Mouse (Mus musculus): ENCODE results near the gene Catsper4. TPM values are rescaled to one million over a fixed set of nuclear protein-coding genes. Genes with fewer than 3 reads are reported as not detected.

Catsper4 gene
- total RNA-seq, 2 experiments from 2014 or later = 1.6 to 2.1 TPM

- peak overlapping the region; percentile 74 for H3K27ac ChIP-seq
- intact Hi-C loops (cut with DNase I) = no loop called here
- H3K4me3 ChIP-seq = peak overlapping the region; percentile 39
- no peak for TF ChIP-seq CTCF (IDR thresholded peaks at IDR 0.05)
- DNase-seq = no peak
Measured at GRCm38 (mm10) chr4:134256407-134257197, 29.4 kb upstream of the Catsper4 start.

DNA sequence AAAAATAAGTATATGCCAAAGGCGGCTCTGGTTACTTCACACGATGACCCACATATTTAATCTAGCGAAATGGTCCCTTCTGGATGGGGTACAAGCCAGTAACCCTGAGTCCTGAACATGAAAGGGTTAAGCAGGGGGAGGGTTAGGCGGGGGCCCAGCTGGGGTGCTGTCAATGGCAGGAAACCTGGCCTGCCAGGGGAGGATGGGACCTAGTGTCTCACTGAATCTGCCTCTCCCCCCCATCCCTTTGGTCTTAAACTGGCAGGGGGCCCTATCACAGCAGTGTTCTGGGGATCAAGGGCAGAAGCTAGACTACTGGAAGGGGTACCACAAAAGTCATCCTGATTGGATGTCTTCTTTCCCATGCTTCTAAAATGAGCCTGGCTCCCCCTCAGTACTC is 28.7 kb upstream of the Catsper4 start:
- Histone ChIP-seq H3K27ac (peak overlapping the region; percentile 74), H3K4me3 (peak overlapping the region; percentile 39)
- TF ChIP-seq CTCF (IDR thresholded peaks at IDR 0.05) = no peak
- no peak for DNase-seq
- intact Hi-C loops (cut with DNase I) = no loop called here

- DNase-seq = no peak
- Histone ChIP-seq H3K27ac (peak overlapping the region; percentile 84), H3K4me3 (no peak overlapping the region; the same call in 1 of the 2 replicates)
- no peak for TF ChIP-seq CTCF (IDR thresholded peaks at IDR 0.05)
- intact Hi-C loops (cut with DNase I) = loop anchor here (5.0 kb wide), 1 partner anchor 117 kb away; no protein-coding TSS in a partner anchor
Measured at GRCm38 (mm10) chr4:134254835-134255234, 27.7 kb upstream of the Catsper4 start.

GRCm38 (mm10) chr4:134253722-134254324 is 26.6 kb upstream of the Catsper4 start, which contains the start of gene Grrp1:
TSS of gene Grrp1 (minus strand) at chr4:134254106.
- intact Hi-C loops (cut with DNase I) = loop anchor here (5.0 kb wide), 1 partner anchor 118 kb away; no protein-coding TSS in a partner anchor
- TF ChIP-seq CTCF (IDR thresholded peaks at IDR 0.05) = no peak
- no peak for DNase-seq
- Histone ChIP-seq H3K27ac (peak within 1 kb of the TSS; percentile 84), H3K4me3 (peak within 1 kb of the TSS; percentile 76)

DNA sequence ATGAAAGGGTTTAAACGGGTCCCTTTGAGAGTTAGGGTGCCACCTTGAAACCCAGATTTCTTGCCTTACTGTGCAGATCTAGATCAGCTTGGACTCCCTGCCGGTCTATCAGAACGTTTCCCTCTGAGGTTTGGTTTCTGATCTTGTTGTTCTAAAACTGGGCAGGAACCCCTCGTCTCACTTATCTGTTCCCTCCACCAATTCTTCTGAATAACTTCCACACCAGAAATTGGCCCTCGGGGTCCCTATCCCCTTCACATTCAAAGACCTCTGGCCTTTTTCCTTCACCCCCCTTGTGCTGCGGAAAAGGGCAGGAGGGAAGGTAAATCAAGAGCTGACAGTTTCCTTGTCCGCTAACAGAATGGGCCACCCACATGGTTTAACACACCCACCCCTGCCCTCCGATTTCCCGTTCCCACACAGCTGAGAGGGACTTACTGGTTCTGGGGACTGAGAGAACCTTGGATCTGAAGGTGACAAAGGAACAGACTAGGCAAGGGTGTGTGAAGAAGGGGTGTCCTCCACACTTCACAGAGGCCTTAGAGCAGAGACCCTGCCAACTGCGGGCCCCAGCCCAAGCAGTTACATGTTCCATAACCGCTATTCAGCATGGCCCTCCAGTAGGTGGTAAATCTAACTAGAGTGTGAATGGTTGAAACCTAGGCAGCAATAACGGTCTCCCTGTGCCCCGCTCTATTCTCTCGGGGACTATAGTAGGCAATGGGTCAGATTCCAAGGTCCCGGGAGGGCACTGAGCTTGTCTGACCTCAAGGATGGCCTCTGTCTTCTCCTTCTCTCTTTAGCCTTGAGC is 25.9 kb upstream of the Catsper4 start:
- DNase-seq = no peak
- H3K4me3 ChIP-seq = peak overlapping the region; percentile 76
- TF ChIP-seq CTCF (IDR thresholded peaks at IDR 0.05) = no peak
- intact Hi-C loops (cut with DNase I) = loop anchor here (5.0 kb wide), 1 partner anchor 119 kb away; no protein-coding TSS in a partner anchor
- H3K27ac ChIP-seq = peak overlapping the region; percentile 84

GRCm38 (mm10) chr4:134252131-134252910 is 25.1 kb upstream of the Catsper4 start:
- DNase-seq = no peak
- Histone ChIP-seq H3K4me3 (peak overlapping the region; percentile 76), H3K27ac (peak overlapping the region; percentile 84)
- intact Hi-C loops (cut with DNase I) = loop anchor here (5.0 kb wide), 1 partner anchor 120 kb away; no protein-coding TSS in a partner anchor
- no peak for TF ChIP-seq CTCF (IDR thresholded peaks at IDR 0.05)

DNA sequence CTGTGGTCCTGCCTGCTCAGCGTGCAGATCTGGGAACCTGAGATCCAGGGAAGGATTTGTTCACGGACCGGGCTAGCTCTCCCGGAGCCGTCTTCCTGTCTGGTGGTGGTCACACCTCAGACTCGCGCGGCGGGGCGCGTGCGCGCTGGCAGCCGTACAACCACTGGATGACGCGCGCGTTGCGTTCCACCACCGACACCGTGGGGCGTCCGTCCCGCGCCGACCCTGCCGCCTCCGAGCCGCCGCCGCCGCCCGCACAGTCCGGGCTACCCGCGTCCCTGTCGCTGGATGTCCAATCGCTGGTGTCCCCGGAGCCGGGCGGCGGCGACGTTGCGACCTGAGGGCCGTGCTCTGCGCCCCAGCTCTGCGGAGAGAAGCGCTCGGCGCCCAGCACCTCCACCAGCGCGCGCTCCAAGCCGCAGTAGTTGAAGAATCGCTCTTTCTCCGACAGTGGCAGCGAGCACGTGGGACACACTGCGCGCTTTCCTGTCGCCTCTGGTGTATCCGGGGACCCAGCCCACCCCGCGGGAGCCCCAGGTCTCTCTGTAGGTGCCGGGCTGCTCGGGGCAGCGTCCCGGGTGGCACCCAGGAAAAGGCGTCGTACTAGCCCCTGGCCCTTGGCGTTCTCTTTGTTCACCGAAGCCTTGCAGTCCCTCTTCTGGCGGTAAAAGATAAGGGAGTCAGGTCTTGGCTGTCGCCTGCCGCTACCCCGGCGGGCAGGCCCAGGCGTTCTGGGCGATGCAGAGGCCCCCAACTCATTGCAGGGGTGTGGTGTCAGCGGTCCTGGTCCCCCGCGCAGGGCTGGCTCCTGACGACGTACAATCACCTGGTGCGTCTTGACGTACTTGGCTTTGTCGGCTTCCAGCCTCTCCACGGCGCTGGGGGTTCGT is 24.3 kb upstream of the Catsper4 start:
- Histone ChIP-seq H3K27ac (peak overlapping the region; percentile 84), H3K4me3 (peak overlapping the region; percentile 76)
- TF ChIP-seq CTCF (IDR thresholded peaks at IDR 0.05) = no peak
- peak; percentile 59 for DNase-seq
- intact Hi-C loops (cut with DNase I) = loop anchor here (2.0 to 5.0 kb wide), 2 partner anchors 39 to 121 kb away; no protein-coding TSS in a partner anchor

DNA sequence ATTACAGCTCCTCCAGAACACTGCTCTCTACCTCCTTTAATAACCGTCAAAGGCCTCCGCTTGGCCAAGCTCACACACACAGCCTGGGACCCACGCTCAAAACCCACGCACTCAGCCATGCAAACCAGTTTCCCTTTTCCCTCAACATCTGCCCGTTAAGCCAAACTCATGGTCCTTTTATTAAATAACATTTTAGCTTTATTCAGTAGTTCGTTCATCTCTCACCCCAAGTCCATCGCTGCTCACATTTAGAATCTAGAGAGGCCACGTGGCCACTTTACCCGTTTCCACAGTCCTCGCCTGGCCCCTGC is 23.7 kb upstream of the Catsper4 start:
- intact Hi-C loops (cut with DNase I) = loop anchor here (2.0 to 5.0 kb wide), 2 partner anchors 40 to 121 kb away; no protein-coding TSS in a partner anchor
- Histone ChIP-seq H3K27ac (peak overlapping the region; percentile 84; the same call in 1 of the 2 replicates), H3K4me3 (peak overlapping the region; percentile 76)
- no peak for DNase-seq
- no peak for TF ChIP-seq CTCF (IDR thresholded peaks at IDR 0.05)

- Histone ChIP-seq H3K27ac (peak overlapping the region; percentile 84; the same call in 1 of the 2 replicates), H3K4me3 (peak overlapping the region; percentile 76)
- intact Hi-C loops (cut with DNase I) = loop anchor here (2.0 to 5.0 kb wide), 2 partner anchors 40 to 122 kb away; no protein-coding TSS in a partner anchor
- TF ChIP-seq CTCF (IDR thresholded peaks at IDR 0.05) = no peak
- no peak for DNase-seq
Measured at GRCm38 (mm10) chr4:134250116-134250929, 23.1 kb upstream of the Catsper4 start.

DNA sequence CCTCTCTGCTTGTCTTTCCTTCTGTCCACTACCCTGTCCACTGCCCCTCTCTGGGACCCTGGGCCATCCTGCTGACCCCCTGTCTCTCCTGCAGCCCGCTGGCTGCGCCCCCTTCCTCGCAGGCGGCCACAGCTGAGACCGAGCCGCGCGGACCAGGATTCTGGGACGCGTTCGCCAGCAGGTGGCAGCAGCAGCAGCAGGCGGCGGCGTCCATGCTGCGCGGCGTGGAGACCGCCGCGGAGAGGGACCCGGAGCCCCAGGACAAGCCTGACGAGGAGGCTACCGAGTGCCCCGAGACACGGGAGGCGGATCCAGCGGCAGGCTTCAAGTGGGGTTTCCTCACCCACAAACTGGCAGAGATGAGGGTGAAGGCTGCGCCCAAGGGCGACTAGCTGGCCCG is 22.5 kb upstream of the Catsper4 start:
- Histone ChIP-seq H3K27ac (peak overlapping the region; percentile 35; the same call in 1 of the 2 replicates), H3K4me3 (peak overlapping the region; percentile 76)
- intact Hi-C loops (cut with DNase I) = loop anchor here (2.0 to 5.0 kb wide), 3 partner anchors 41 to 603 kb away; partner anchors contain the start of gene Maco1
- peak; percentile 86 for DNase-seq
- peak; percentile 97; the same call in 1 of the 2 replicates for TF ChIP-seq CTCF (IDR thresholded peaks at IDR 0.05)

All from gastrocnemius, adult 2 months (tissue).